Mouse (Mus musculus) cerebral cortex, adult 2 months (tissue): ENCODE results near the gene Cdk17.

ENCODE experiments used
- WGBS: fragments of 180-500 bp; shearing (Covaris S2); methylation state at CpG from one replicate; pipeline ENCODE4 v1.1.7; 2018; 5-methylcytosine and 5-hydroxymethylcytosine counted together

The Cdk17 gene

DNA sequence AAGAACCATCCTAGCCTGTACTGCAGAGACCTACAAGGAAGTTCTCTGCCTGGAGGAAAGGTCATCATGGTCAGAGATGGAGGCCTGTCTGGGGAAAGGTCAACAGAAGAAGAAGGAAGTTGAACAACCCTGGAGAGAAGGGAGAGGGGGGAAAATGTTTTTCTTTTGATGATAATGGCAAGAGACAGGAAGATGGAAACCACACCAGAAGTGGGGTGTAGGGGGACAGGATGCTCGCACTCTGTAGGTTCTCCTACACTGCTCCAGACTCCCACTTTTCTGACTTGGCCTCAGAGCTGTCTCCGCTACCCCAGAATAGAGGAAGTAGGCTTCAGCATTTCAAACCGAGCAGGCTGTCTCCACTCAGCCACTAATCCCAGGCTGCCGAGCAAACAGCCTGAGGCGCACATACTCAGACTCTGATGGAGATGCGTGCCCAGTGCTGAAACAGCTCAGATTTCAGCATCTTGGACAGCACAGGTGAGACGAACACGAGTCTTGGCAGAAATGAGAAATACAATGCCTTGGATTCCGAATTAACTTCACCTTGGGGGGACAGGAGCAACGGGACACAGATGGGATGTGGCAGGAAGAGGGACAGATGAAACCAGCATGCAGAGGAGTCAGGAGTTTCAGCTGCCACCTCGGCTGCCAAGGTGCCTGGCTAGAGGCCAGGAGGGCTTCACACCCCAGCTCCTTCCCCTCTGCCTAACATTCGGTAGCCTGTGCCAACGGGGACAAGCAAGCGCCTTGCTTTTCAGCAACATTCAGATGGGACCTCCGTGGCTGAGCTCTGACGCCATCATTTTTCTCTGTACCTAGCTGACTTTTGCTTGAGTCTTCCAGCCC is 100.7 kb downstream of the Cdk17 start:
- 14% methylated on average over 16 of the region's 16 CpGs for WGBS

DNA sequence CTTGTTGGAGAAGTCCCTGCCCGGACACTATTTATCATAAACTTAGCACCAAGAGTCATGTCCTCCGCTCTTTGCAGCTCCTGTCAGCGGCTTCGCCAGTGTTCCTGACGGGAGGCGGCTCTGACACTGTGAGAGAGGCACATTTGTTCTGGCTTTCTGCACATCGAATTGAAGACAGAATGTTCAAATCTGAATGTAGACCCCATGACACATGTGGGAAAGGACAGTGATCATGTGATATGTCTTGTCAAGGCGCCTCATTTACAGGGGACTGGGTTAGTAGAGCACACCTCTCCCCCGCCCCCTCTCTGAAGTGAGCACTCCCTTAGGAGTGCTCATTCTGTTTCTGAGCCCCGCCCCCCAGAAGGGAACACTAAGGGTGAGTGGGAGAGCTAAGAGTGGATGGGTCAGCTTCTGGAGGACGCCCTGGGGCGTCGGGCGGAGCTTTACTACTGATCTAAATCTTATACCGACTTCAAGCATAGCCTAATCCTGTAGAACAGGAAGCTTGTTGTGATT is 101.4 kb downstream of the Cdk17 start:
- WGBS: 17% methylated on average over 15 of the region's 15 CpGs

DNA sequence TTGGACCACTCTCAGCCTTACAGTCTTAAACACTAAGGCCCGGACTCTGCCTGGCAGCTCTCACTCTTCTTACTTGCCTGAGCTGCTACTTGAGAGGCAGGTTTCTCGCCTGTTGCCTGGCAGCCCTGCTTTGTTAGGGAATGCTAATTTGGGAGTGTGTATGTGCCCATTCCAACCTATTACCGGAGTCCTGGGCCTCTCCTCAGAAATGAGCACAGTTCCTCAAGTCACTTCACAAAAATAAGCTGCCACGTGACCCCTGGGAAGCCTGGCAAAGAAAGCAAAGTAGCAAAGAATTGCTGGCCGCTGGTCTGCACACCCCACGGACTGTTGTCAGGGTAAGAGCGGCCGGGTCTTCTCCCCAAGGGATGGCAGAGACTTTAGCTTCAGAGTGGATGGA is 102.8 kb downstream of the Cdk17 start:
- WGBS: 41% methylated on average over 8 of the region's 8 CpGs

DNA sequence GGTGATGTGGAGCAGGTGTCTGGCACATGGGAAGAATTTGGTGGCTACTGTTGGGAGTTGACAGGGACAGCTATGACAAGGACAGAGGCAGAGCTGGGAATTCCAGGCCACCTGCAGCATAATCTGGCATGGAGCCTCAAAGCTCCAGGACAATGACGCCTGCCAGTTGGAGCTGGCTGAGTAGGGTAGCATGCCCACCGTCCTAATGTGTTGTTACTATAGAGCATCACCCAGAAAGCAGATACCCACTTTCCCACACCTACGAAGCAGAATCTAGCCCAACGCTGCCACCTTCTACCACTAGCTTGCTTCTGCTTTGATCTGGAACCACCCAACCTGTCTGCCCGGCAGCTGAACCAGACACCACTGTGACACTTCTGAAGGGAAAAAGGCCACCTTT is 103.3 kb downstream of the Cdk17 start:
- 43% methylated on average over 5 of the region's 5 CpGs for WGBS

DNA sequence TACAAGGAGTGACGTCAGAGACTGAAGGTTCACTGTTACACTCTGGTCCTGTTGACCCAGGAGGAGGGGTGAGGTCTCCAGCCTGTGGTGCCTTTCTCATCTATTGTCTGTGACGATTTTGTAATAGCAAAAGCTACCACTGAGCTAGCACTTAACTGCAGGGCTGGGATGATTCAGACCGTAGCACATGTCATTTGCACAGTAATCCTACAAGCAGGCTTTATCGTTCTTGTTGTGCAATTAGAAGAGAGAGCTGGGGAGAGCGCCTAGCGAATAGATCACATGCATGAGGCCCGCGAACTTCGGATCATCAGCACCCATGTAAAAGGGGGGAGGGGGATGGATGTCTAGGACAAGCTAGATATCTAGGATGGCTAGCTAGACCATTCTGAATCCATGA is 105.2 kb downstream of the Cdk17 start:
- 58% methylated on average over 9 of the region's 9 CpGs for WGBS

DNA sequence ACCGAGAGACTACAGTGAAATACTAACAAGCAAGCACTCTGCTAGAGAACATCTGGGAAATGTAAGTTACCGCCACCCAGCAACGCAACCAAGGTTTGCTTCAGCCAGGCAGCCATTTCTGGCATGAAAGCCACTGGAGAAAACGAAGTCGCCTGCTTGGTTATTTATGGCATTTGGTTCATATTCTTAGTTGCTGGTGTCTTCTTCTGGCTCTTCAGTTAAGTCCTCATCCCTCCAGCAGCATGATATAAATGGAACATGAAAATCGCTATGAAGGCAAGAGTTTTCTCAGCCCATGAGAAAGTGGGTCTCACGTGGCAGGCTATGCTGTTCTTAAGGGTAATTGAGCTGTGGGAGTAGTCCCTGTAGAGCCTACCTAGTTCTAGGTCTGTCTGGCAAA is 105.8 kb downstream of the Cdk17 start:
- WGBS: 55% methylated on average over 7 of the region's 7 CpGs

DNA sequence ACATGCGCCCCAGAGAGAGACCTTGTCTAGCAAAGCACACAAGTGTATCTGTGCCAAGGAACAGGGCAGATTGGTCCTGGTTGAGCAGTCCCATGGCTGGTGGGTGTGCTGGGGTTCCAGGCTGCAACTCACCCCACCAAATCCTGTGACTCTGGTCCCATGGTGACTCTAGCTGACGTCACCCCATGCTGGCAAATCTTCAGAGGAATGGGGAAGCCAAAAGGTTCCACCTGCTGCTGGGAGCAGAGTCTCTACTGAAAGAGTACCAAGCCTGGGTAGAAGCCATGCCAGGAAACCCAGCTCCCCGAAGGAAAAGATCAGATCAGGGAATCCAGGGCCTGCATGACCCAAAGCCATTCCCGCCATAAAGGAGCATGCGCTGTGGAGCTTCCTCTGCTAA is 106.8 kb downstream of the Cdk17 start:
- 82% methylated on average over 5 of the region's 5 CpGs for WGBS

DNA sequence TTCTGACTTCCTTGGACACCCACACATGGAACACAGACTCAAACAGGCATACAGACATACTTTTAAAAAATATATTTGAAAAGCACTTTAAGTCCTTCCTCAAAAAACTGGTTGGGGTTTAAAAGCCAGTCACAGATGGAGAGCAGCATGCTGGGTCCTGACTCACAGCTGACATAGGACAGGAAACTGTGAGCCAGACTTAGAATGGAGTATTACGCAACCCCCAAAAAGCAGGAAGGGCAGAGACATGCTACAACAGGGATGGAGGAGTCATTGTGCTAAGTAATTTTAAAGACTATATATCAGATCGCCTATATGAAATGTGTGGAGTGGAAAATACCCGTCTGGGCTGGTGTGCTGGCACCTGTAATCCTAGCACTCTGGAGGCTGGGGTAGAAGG is 107.7 kb downstream of the Cdk17 start:
- 86% methylated on average over 3 of the region's 3 CpGs for WGBS

DNA sequence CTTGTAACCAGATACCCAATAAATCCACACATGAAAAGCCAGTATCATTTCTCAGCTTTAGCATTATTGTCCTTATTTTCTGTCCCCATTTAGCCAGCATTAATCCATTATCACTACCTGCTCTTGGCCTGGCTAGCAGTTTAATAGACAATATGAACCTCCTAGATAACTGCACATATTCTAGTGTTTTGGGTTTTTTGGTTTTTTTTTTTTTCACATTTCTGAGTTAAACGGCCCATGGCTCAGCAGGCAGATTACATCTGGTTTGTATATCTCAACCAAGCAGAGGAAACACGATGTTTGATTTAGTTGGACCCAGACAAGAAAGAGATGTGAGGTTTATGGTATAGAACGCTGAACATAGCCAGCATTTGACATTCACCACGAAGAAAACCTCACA is 109.1 kb downstream of the Cdk17 start:
- 57% methylated on average over 4 of the region's 4 CpGs for WGBS

DNA sequence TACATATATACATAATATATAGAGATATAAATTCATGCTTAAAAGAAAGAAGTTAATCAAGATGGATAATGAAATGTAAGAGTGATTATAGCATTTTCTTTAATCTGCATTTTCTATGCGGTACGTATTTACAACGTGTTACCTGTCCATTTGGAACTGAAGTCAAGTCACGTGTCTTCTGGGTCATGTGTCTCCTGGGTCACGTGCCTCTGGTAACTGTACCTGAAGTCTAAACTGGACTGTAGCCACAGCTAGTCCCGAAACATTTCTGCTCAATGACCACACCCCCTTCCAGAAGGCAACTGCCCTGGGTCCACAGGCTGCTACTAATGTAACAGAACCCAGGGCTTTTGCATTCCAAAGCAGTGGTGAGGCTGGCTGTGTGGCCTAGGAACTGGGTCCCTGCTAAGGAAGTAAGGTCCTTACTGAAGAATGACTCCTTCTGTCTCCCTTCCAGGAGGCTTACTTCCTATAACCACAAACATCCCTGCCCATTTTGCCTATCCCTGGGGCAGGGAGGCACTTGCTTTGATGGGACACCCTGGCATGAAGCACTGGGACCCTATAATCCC is 110.3 kb downstream of the Cdk17 start:
- WGBS: 91% methylated on average over 6 of the region's 6 CpGs

DNA sequence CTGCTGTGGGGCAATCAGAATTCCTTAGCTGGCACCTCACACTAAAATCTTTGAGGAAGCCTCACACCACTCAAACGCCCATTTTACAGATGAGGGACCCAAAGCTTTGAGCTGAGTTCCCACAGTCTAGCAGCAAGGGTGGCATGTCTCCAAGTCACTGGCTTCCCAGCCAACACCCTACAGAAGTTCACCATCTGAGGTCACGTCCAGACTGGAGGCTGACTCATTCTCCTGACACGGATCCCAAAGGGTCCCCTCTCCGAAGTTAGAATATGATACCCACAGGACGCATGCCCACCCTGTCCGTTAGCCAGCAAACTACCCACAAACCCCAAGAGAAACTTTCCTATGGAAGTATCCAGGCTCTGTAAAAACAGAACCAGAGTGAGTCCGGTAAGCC is 111.2 kb downstream of the Cdk17 start:
- WGBS: 73% methylated on average over 7 of the region's 7 CpGs

DNA sequence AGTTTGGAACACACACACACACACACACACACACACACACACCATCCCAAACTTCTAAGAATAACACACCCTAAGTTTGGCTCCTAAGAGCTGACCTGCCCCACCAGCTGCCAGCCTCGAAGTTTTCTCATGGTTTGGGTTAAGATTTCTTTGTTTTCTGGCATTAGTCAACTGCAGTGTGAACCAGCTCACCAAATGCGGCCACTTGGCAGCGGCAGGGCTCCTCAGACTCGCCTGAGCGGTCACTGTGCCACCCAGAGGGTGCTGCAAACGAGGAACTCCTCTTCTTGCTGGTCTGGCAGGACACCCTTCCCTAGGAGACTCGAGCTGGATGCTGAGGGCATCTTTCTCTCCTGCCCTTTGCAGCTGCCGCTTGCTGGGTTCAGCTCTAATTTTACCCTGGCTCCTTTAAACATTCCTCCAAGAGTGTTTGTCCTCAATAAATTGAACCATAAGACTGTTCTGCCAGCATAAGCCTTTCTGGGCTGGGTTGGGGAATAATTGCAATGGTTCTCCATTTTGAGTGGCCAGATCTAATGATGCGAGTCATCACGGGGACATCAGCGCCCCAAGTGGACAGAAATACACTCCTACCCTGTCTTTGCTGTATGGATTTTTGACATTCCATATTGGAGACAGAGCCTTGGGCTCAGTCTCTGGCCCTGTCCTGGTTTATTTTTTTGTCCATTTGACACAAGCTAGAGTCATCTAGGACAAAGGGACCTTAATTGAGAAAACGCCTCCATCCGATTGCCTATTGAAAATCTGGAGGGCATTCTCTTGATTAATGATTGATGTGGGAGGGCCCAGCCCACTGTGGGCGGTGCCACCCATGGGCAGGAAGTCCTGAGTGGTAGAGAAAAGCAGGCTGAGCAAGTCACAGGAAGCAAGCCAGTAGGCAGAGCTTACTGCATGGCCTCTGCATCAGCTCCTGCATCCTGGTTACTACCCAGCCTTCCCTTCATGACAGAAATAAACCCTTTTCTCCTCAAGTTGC is 112.6 kb downstream of the Cdk17 start:
- WGBS: 58% methylated on average over 14 of the region's 14 CpGs

DNA sequence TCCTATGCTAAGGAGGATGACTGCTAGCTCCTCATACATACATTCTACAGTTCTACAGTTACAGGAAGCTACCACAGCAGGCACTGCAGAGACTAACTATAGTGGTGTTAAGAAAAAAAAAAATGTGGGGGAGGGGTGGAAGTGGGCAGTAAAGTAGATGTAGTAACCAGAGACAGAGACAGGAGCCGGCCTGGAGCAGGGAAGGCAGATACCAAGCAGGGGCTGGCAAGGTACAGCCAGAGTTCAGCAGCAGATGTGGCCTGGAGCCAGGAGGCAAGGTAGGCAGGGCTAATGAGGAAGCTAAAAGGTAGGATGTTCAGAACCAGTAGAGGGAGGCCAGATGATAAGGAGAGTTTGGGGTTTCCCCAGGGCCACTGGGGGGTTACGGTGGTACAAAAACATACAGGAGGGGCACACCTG is 113.6 kb downstream of the Cdk17 start:
- WGBS: 67% methylated on average over 2 of the region's 2 CpGs

DNA sequence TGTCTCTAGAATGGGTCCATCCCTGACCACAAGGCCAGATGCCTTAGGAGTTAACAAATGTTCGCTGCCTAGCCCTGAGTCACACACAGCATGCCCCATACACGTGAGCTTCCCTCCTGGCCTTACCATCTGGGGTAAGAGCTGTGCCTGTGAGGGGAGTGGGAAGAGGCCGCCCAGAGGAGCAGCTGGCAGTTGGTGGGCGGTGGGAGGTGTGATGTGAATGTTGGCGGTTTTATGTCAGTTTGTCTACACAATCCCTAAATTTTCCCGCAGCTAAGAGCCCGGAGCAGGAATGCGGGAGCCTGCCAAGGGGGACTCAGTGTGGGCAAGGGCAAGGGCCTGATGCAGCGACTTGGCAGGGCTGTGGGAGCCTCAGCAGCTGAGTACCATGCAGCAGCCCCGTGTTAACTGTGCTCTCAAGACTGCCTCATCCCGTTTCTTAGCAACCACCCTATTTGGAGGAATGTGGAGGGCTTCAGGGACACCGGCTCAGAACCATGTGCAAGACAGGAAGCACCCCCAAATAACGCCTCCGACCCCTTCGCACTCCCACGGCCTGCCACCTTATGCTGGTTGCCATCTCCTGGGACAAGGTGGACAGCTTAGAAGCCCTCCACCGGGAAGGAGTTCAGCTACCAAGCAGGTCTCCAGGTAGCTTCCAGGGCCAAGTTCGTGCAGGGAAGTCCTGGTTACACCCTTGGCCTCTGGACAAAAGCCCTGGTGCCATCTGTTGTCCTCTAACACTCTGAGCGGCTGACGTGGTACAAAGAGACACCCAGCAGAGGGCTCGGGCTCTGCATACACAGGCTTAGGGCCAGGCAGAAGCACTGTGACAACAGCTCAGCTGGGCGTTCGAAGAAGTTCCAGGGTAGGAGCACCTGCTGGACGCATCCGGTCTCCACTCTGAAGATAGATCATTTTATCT is 114.8 kb downstream of the Cdk17 start:
- 15% methylated on average over 25 of the region's 25 CpGs for WGBS

DNA sequence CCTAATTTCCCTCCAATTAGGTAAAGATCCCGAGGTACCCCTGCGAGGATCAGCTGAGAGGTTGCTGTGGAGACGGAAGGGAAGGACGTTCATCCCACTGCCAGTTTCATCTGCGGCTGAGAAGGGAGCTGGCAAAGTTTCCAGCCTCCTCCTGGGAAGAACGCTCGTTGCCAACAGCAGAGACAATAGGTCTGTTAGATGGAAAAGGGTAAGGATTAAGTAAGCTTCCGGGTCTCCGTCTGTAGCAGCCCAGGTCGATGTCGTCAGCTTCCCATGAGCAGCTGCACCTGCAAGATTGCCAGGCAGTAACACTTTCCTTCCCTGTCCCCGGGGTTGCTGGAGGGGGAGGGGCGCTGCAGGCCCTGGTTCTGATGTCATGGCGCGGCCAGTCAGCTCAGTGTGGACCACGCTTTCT is 115.7 kb downstream of the Cdk17 start:
- 4% methylated on average over 16 of the region's 16 CpGs for WGBS

DNA sequence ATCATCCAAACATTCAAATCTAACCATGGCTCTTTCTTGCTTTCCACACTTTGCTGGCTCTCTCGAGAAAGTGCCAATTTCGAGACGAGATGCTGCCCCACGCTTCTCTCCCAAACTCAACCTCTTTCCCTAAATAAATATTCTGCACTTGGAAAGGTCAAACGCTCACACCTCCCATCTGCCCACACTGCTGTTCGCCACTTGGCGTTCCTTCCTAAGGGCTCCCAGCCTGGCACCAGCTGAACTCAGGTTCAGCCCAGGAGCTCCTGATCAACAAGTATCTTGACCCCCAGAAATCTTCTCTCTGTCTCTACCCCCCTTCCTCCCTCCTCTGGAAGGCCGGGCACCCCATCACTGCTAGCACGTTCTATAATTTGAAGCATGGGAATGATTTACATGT is 116.2 kb downstream of the Cdk17 start:
- 22% methylated on average over 9 of the region's 9 CpGs for WGBS

DNA sequence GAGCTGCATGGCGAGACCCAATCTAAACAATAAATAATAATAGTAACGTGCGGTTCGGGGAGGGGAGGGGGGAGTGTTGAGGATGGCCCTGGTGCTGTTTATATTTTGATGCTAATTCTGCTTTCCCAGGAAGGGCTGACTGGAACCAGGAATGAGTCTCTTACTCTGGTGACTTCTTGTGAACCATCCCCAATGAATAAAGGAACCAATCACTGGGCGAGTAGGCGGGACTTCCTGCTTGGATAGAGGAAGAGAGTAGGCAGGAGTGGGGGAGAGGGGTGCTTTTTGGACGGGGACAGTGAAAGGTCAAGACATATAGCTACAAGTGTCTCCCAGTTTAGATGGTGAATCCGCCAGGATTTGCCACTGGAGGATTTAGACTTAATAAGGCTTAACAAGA is 117.7 kb downstream of the Cdk17 start:
- WGBS: 78% methylated on average over 8 of the region's 8 CpGs

DNA sequence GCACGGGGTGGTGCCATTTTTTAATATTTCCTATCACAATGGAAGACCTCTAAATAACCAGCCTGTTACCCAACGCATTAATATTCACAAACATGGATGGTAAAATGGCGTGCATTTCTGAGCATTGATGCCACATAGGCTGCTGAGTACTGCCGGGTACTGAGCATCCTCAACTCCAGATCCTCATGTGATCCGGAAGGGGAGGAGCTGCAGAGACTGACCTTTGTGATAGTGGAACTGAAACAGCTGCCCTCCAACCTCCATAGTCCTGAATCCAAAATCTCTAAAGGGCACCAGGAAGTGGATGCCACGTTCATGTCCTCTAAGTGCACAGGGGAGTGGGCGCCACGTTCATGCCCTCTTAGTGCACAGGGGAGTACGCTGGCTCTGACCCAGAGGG is 118.4 kb downstream of the Cdk17 start:
- WGBS: 87% methylated on average over 9 of the region's 9 CpGs

DNA sequence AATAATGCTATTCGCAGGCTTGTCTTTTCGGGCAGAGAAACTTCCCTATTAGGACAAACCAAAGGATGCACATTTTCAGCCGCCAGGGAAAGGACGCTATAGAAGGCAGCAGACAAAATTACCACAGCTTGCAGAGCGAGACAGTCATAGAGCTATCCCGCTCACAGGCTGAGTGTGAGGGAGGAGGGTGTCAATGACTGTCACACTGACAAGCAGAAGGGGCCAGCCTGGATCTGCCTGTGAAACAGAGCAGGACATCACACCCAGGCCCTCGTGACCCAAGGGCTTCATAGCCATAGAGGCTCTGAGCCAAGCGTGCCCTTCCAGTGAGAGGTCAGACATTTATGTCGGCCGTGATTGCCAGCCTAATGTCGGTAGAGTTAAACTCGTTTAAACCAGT is 119.9 kb downstream of the Cdk17 start:
- WGBS: 33% methylated on average over 12 of the region's 12 CpGs

DNA sequence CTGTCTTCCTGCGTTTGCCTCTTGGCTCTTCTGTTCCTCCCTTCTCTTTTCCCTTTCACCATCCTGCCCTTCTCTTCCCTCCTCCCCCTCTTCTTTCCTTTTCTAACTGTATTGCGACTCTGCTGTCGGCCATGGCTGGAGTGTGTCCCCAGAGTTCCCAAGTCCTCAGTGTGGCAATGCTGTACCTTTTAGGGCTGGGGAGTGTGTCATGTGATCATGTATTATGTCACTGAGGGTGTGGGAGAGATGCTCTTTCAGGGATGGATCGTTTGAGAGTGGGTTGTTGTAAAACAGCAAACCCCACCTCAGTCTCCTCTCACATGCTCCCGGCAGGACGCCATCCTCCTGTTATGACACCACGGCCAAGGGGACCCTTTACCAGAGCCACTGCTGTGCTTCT is 120.4 kb downstream of the Cdk17 start:
- WGBS: 25% methylated on average over 7 of the region's 7 CpGs

DNA sequence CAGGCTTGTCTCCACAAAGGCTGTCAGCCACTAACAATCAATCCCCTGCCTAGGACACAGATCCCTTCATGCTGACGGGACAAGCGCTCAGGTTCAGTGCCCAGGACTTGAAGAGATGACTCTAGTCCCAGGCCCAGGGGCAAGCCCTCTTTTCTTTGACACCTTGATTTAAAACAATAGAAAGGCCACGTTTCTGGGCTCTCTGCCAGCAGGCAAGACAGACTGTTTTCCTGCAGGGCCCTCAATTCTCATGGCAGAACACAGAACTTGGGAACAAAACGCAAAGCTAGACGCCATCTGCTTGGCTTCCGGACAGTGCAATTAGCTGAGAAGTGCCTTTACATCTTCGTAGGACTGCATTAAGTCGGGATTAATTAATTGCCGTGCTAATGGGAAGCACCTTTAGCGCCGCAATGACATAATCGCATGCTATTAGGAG is 121.9 kb downstream of the Cdk17 start:
- 57% methylated on average over 12 of the region's 12 CpGs for WGBS
